Mouse (Mus musculus) lung, adult 2 months (tissue): ENCODE measurements at regions not wholly inside any gene's neighbourhood (a gene's known extent, or its start where the extent isn't known, plus 50 kb on each side); places are given as distances from the start of the nearest gene placed in this dataset.

ENCODE experiments used
- CTCF ChIP-seq: fragments of 200-500 bp; IDR thresholded peaks from 2 replicates; pipeline ENCODE4 v1.5.1; 2011; ENCODE audit warnings: mild to moderate bottlenecking, low read length, control low read depth; ENCODE audit not compliant: insufficient read depth
- POLR2A ChIP-seq: fragments of 200-500 bp; IDR thresholded peaks from 2 replicates; pipeline ENCODE4 v1.6.1; 2011; ENCODE audit warnings: low read depth, mild to moderate bottlenecking, control low read depth, low read length, borderline replicate concordance; ENCODE audit errors: extremely low read depth

DNA sequence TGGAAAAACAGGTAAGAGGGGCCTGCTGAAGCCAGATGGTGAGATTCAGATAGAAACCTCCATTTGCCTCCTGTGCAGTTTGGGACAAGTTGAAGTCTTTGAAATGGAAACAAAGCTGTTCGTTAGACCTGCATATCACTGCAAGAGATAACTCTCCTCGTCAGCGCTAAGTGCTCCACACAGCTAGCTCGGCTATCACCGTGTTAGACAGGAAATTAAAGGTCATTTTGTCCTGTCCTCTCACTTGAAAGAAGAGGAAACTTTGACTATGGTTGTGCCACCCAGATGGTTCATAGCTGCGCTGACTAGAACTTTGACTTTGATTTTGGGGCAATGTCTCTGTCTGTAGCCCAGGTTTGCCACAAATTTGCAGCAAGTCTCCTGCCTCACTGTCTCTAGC is 198.5 kb upstream of the Bcl6 start:
- no peak for TF ChIP-seq CTCF
- no peak for TF ChIP-seq POLR2A
